Mouse (Mus musculus): Measurements from ENCODE around the gene Tmem204.
"Not testable (repeated sequence)": the region's sequence is repeated elsewhere in the genome, so short reads cannot be mapped to it uniquely, and the experiment has no call there.

The Tmem204 gene

GRCm38 (mm10) chr17:25083444-25083931 lies at the start of gene Tmem204:
Tmem204 (minus strand) TSS chr17:25083591.
- DNase-seq (ENCODE audit: low spot score), result no peak

GRCm38 (mm10) chr17:25130060-25130459 lies 46.7 kb upstream of the Tmem204 start:
- DNase-seq (ENCODE audit: low spot score), result no peak

GRCm38 (mm10) chr17:25127681-25128080 lies 44.3 kb upstream of the Tmem204 start:
- DNase-seq (ENCODE audit: low spot score), result no peak

- DNase-seq (ENCODE audit: low spot score), result no peak
Observed at GRCm38 (mm10) chr17:25127079-25127478, 43.7 kb upstream of the Tmem204 start.

- DNase-seq (ENCODE audit: low spot score), result not testable (repeated sequence)
Observed at GRCm38 (mm10) chr17:25125442-25126060, 42.2 kb upstream of the Tmem204 start.

- no peak for DNase-seq (ENCODE audit: low spot score)
Observed at GRCm38 (mm10) chr17:25123979-25124378, 40.6 kb upstream of the Tmem204 start.

GRCm38 (mm10) chr17:25120406-25120805 lies 37.0 kb upstream of the Tmem204 start, which contains the start of gene Ptx4:
Ptx4 (plus strand) TSS chr17:25120760.
- DNase-seq (ENCODE audit: low spot score), result no peak

- DNase-seq (ENCODE audit: low spot score), result no peak
Observed at GRCm38 (mm10) chr17:25117263-25117662, 33.9 kb upstream of the Tmem204 start.

GRCm38 (mm10) chr17:25115664-25116432 lies 32.5 kb upstream of the Tmem204 start, which contains the start of gene Telo2:
Telo2 (minus strand) TSS chr17:25115967.
- DNase-seq (ENCODE audit: low spot score), result peak; percentile 90

- no peak for DNase-seq (ENCODE audit: low spot score)
Observed at GRCm38 (mm10) chr17:25114908-25115645, 31.7 kb upstream of the Tmem204 start.

GRCm38 (mm10) chr17:25112423-25112810 lies 29.0 kb upstream of the Tmem204 start:
- no peak for DNase-seq (ENCODE audit: low spot score)

- DNase-seq (ENCODE audit: low spot score), result no peak
Observed at GRCm38 (mm10) chr17:25111739-25112422, 28.5 kb upstream of the Tmem204 start.

- no peak for DNase-seq (ENCODE audit: low spot score)
Observed at GRCm38 (mm10) chr17:25111220-25111619, 27.8 kb upstream of the Tmem204 start.

- DNase-seq (ENCODE audit: low spot score), result no peak
Observed at GRCm38 (mm10) chr17:25110590-25110989, 27.2 kb upstream of the Tmem204 start.

GRCm38 (mm10) chr17:25109578-25109977 lies 26.2 kb upstream of the Tmem204 start:
- no peak for DNase-seq (ENCODE audit: low spot score)

- DNase-seq (ENCODE audit: low spot score), result no peak
Observed at GRCm38 (mm10) chr17:25107786-25108185, 24.4 kb upstream of the Tmem204 start.

- DNase-seq (ENCODE audit: low spot score), result no peak
Observed at GRCm38 (mm10) chr17:25101338-25101737, 17.9 kb upstream of the Tmem204 start.

GRCm38 (mm10) chr17:25100052-25100451 lies 16.7 kb upstream of the Tmem204 start:
- no peak for DNase-seq (ENCODE audit: low spot score)

GRCm38 (mm10) chr17:25096221-25096620 lies 12.8 kb upstream of the Tmem204 start:
- no peak for DNase-seq (ENCODE audit: low spot score)

GRCm38 (mm10) chr17:25090450-25090849 lies 7.1 kb upstream of the Tmem204 start:
- no peak for DNase-seq (ENCODE audit: low spot score)

- no peak for DNase-seq (ENCODE audit: low spot score)
Observed at GRCm38 (mm10) chr17:25089158-25089557, 5.8 kb upstream of the Tmem204 start.

GRCm38 (mm10) chr17:25086724-25087123 lies 3.3 kb upstream of the Tmem204 start:
- no peak for DNase-seq (ENCODE audit: low spot score)
